Mouse (Mus musculus) embryonic facial prominence, embryonic 14.5 days (tissue): ENCODE measurements around the gene Phf7. TPM values are rescaled to one million over a fixed set of nuclear protein-coding genes. Genes with fewer than 3 reads are reported as not detected.

Experiments used
- ATAC-seq: fragments of 200-750 bp; cut with Nextera tagmentation; 2 replicates; pipeline ENCODE4 v1.8.0; 2017; ENCODE audit warnings: low read depth, moderate number of reproducible peaks, moderate TSS enrichment
- DNase-seq: peaks from one replicate; pipeline ENCODE4 v3.0.0-alpha.2; 2015; ENCODE audit warnings: low spot score
- H3K27ac ChIP-seq: fragments of 300-500 bp; sonication (generic); replicated peaks from 2 replicates; pipeline ENCODE4 v1.5.1; 2014; ENCODE audit warnings: low read depth, mild to moderate bottlenecking, low read length, moderate library complexity
- H3K27me3 ChIP-seq: fragments of 300-500 bp; sonication (generic); replicated peaks from 2 replicates; pipeline ENCODE4 v1.6.1; 2014; ENCODE audit warnings: low read length; ENCODE audit not compliant: control insufficient read depth, insufficient read depth
- H3K36me3 ChIP-seq: fragments of 300-500 bp; sonication (generic); 2 replicates; pipeline ENCODE4 v1.6.1; 2014; ENCODE audit warnings: low read length, mixed read lengths; ENCODE audit not compliant: control insufficient read depth, insufficient read depth
- H3K4me1 ChIP-seq: fragments of 300-500 bp; sonication (generic); 2 replicates; pipeline ENCODE4 v1.6.1; 2014; ENCODE audit warnings: antibody characterized with exemption, low read length; ENCODE audit not compliant: control insufficient read depth, insufficient read depth
- H3K4me2 ChIP-seq: fragments of 300-500 bp; sonication (generic); 2 replicates; pipeline ENCODE4 v1.6.1; 2014; ENCODE audit warnings: low read depth, mild to moderate bottlenecking, low read length, moderate library complexity, mixed read lengths
- H3K4me3 ChIP-seq: fragments of 300-500 bp; sonication (generic); 2 replicates; pipeline ENCODE4 v1.5.1; 2014; ENCODE audit warnings: low read depth, mild to moderate bottlenecking, low read length
- H3K9ac ChIP-seq: fragments of 300-500 bp; sonication (generic); 2 replicates; pipeline ENCODE4 v1.6.1; 2014; ENCODE audit warnings: low read depth, mild to moderate bottlenecking, low read length, moderate library complexity, mixed read lengths
- H3K9me3 ChIP-seq: fragments of 300-500 bp; sonication (generic); 2 replicates; pipeline ENCODE4 v1.6.1; 2016; ENCODE audit warnings: low read length; ENCODE audit not compliant: control insufficient read depth
- WGBS: fragments of 180-500 bp; shearing (Covaris S2); extraction: QIAGEN DNeasy Blood & Tissue Kit; methylation state at CpG from one replicate; pipeline ENCODE4 v1.1.7; 2014; 5-methylcytosine and 5-hydroxymethylcytosine counted together
- polyA plus RNA-seq: library from polyadenylated mRNA; unstranded; fragments of >200 nt; fragmentation: Nextera tagmentation; extraction: Ambion mirVana; gene quantifications from 2 replicates; pipeline ENCODE4 v1.2.1, GENCODE M21; 2014

Gene Phf7
- polyA plus RNA-seq, 1 experiment from 2014 or later, result 10.0 TPM

- WGBS, result 96% methylated on average over 4 of the region's 4 CpGs
- H3K4me3 ChIP-seq, result no peak overlapping the region
- DNase-seq (no peak), ATAC-seq (no peak)
- H3K9ac ChIP-seq, result no peak overlapping the region
- H3K27ac ChIP-seq, result no peak overlapping the region
- H3K4me1 ChIP-seq, result no peaks in the 10 kb centered on the region
- peaks cover 81% of the 10 kb centered on the region for H3K36me3 ChIP-seq
- no peaks in the 10 kb centered on the region for H3K9me3 ChIP-seq
- H3K4me2 ChIP-seq, result no peak overlapping the region
- H3K27me3 ChIP-seq, result no peaks in the 10 kb centered on the region
These were observed 9.3 kb upstream of the Phf7 start for GRCm38 (mm10) chr14:31260374-31260773.

GRCm38 (mm10) chr14:31258476-31259050 is 7.4 kb upstream of the Phf7 start:
- WGBS, result 94% methylated on average over 14 of the region's 14 CpGs
- Histone ChIP-seq H3K36me3 (peaks cover 99% of the 10 kb centered on the region), H3K27ac (no peak overlapping the region), H3K4me3 (no peak overlapping the region), H3K9me3 (no peaks in the 10 kb centered on the region), H3K4me2 (no peak overlapping the region), H3K9ac (no peak overlapping the region), H3K27me3 (no peaks in the 10 kb centered on the region), H3K4me1 (no peaks in the 10 kb centered on the region)
- no peak for DNase-seq
- ATAC-seq, result no peak

GRCm38 (mm10) chr14:31252091-31252490 is 974 bp upstream of the Phf7 start:
- Histone ChIP-seq H3K27ac (no peak overlapping the region; the same call in 1 of the 2 replicates), H3K9me3 (no peaks in the 10 kb centered on the region), H3K4me2 (peak overlapping the region; percentile 74), H3K27me3 (no peaks in the 10 kb centered on the region), H3K4me1 (peaks cover 9% of the 10 kb centered on the region), H3K9ac (peak overlapping the region; percentile 91), H3K36me3 (peaks cover 49% of the 10 kb centered on the region), H3K4me3 (peak overlapping the region; percentile 72)
- ATAC-seq (no peak), DNase-seq (no peak)
- WGBS, result 93% methylated on average over 5 of the region's 5 CpGs

- WGBS, result 1% methylated on average over 16 of the region's 18 CpGs
- Histone ChIP-seq H3K9ac (peak overlapping the region; percentile 91), H3K4me3 (peak overlapping the region; percentile 72), H3K27ac (no peak overlapping the region; the same call in 1 of the 2 replicates), H3K36me3 (peaks cover 44% of the 10 kb centered on the region), H3K9me3 (no peaks in the 10 kb centered on the region), H3K4me2 (peak overlapping the region; percentile 74), H3K27me3 (no peaks in the 10 kb centered on the region), H3K4me1 (peaks cover 9% of the 10 kb centered on the region)
- DNase-seq (no peak), ATAC-seq (no peak)
These were observed 509 bp upstream of the Phf7 start for GRCm38 (mm10) chr14:31251626-31252025.

- H3K4me2 ChIP-seq, result peak overlapping the region; percentile 74
- 19% methylated on average over 38 of the region's 38 CpGs for WGBS
- ATAC-seq, result peak; percentile 92
- H3K27me3 ChIP-seq, result no peaks in the 10 kb centered on the region
- peaks cover 33% of the 10 kb centered on the region for H3K36me3 ChIP-seq
- H3K4me1 ChIP-seq, result peaks cover 9% of the 10 kb centered on the region
- peak overlapping the region; percentile 72 for H3K4me3 ChIP-seq
- no peaks in the 10 kb centered on the region for H3K9me3 ChIP-seq
- DNase-seq, result no peak
- H3K27ac ChIP-seq, result peak overlapping the region; percentile 89
- H3K9ac ChIP-seq, result peak overlapping the region; percentile 91
These were observed 664 bp downstream of the Phf7 start for GRCm38 (mm10) chr14:31250222-31251083.

- no peak for ATAC-seq
- WGBS, result 89% methylated on average over 6 of the region's 6 CpGs
- Histone ChIP-seq H3K4me3 (no peak overlapping the region), H3K27ac (no peak overlapping the region), H3K27me3 (no peaks in the 10 kb centered on the region), H3K4me2 (no peak overlapping the region), H3K36me3 (peaks cover 12% of the 10 kb centered on the region), H3K4me1 (peaks cover 9% of the 10 kb centered on the region), H3K9ac (no peak overlapping the region), H3K9me3 (no peaks in the 10 kb centered on the region)
- no peak for DNase-seq
These were observed 2.7 kb downstream of the Phf7 start for GRCm38 (mm10) chr14:31248396-31248795.

GRCm38 (mm10) chr14:31245946-31246345 is 5.2 kb downstream of the Phf7 start:
- Histone ChIP-seq H3K9me3 (no peaks in the 10 kb centered on the region), H3K4me2 (no peak overlapping the region), H3K27me3 (no peaks in the 10 kb centered on the region), H3K36me3 (no peaks in the 10 kb centered on the region), H3K27ac (no peak overlapping the region), H3K4me3 (no peak overlapping the region), H3K4me1 (peaks cover 3% of the 10 kb centered on the region; the same call in 1 of the 2 replicates), H3K9ac (no peak overlapping the region)
- ATAC-seq (no peak), DNase-seq (no peak)
- 65% methylated on average over 1 of the region's 1 CpGs for WGBS

GRCm38 (mm10) chr14:31244777-31245176 is 6.3 kb downstream of the Phf7 start:
- Histone ChIP-seq H3K4me3 (no peak overlapping the region), H3K4me2 (no peak overlapping the region), H3K27me3 (no peaks in the 10 kb centered on the region), H3K9ac (no peak overlapping the region), H3K9me3 (no peaks in the 10 kb centered on the region), H3K4me1 (no peaks in the 10 kb centered on the region), H3K36me3 (no peaks in the 10 kb centered on the region), H3K27ac (no peak overlapping the region)
- no peak for DNase-seq
- WGBS, result 79% methylated on average over 1 of the region's 1 CpGs
- no peak for ATAC-seq
